Mouse (Mus musculus): Measurements from ENCODE around the gene Entpd8. TPM values are rescaled to one million over a fixed set of nuclear protein-coding genes. Genes with fewer than 3 reads are reported as not detected.

The Entpd8 gene
- polyA plus RNA-seq, 1 experiment: 176 TPM

DNA sequence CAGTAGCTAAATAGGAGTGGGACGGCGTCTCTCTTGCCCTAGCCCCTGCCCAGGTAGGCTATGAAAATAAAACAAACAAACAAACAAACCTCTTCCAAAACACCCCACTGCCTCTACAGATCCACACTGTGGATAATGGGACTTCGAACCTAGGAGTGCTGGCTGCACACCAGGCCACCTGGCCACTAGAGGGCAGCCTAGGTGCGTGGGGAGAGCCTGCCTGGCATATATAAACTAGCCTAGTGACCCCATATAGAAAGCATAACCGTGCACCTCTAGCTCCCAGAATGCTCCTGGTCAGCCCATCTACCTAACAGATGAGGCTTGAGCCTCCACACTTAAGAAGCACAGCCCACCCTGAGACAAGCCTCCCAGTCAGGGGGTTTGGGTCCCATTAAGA lies 47.1 kb downstream of the Entpd8 start:
- 29% methylated on average over 5 of the region's 5 CpGs for WGBS
- DNase-seq (ENCODE audit: low read depth, low spot score): peak; percentile 46

DNA sequence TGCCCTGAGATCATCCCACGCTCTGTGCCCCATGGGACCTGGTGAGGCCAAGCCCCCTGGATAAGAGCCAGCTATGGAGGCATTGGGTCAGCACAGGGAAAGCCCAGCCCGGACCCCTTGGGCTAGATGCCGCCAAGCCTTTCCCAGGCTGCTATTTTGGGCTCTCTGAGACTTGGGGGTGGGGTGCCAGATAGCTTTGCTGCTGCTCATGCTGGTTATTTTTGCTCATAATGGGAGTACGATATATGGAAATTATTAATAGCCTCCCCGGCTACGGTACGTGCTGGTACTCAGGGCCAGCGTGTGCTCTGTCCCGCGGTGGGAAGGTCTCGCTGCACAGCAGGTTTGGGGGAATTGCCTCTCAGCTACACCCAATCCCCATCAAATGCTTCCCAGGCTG lies 48.0 kb downstream of the Entpd8 start:
- DNase-seq (ENCODE audit: low read depth, low spot score): no peak
- WGBS: 88% methylated on average over 11 of the region's 11 CpGs

DNA sequence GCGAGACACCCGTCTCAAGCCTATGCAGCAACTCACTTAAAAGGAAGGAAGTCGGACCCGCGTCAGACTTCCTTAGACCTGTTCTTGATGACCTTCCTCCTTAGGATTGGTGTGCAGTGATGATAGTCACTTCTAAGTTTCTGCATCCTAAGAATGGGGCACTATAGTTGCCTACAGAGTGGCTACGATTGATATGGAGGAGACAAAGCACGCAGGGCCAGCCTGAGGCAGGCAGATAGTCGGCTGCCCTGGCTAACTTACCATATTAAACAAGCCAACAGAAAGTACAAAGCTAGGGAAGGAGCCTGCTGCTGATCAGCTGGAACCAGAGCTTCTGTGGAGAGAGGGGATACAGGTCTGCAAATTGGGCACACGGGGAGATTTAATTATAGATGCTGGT lies 51.5 kb downstream of the Entpd8 start:
- no peak for DNase-seq (ENCODE audit: low read depth, low spot score)
- 75% methylated on average over 9 of the region's 9 CpGs for WGBS

Other genes with a start within 250 kb of the Entpd8 start
- 39.0 and 47.1 TPM in 2 replicates for gene Ehmt1, start 160.7 kb upstream of the Entpd8 start, polyA plus RNA-seq (2012; rRNA removed)
- gene Arrdc1, start 145.1 kb upstream of the Entpd8 start, polyA plus RNA-seq (2012; rRNA removed): 175 and 179 TPM in 2 replicates
- gene Zmynd19, start 130.5 kb upstream of the Entpd8 start, polyA plus RNA-seq (2012; rRNA removed): 10.7 and 12.0 TPM in 2 replicates
- 10.0 and 10.8 TPM in 2 replicates for gene Dph7, start 117.9 kb upstream of the Entpd8 start, polyA plus RNA-seq (2012; rRNA removed)
- gene Mrpl41, start 105.2 kb upstream of the Entpd8 start, polyA plus RNA-seq (2012; rRNA removed): 37.5 and 39.9 TPM in 2 replicates
- gene Pnpla7, start 104.3 kb upstream of the Entpd8 start, polyA plus RNA-seq (2012; rRNA removed): 11.0 and 23.4 TPM in 2 replicates
- gene Nsmf, start 25.9 kb upstream of the Entpd8 start, polyA plus RNA-seq (2012; rRNA removed): 48.7 and 62.3 TPM in 2 replicates
- gene Noxa1, start 14.8 kb downstream of the Entpd8 start, polyA plus RNA-seq (2012; rRNA removed): 39.3 and 46.9 TPM in 2 replicates
- 23.6 and 24.9 TPM in 2 replicates for gene Nrarp, start 100.5 kb downstream of the Entpd8 start, polyA plus RNA-seq (2012; rRNA removed)
- 22.7 and 31.7 TPM in 2 replicates for gene Tor4a, start 116.6 kb downstream of the Entpd8 start, polyA plus RNA-seq (2012; rRNA removed)
- gene Nelfb, start 131.2 kb downstream of the Entpd8 start, polyA plus RNA-seq (2012; rRNA removed): 60.9 and 89.7 TPM in 2 replicates
- gene Stpg3, start 134.3 kb downstream of the Entpd8 start, polyA plus RNA-seq (2012; rRNA removed): not detected in 2 replicates
- gene Fam166a, start 138.4 kb downstream of the Entpd8 start, polyA plus RNA-seq (2012; rRNA removed): not detected in 2 replicates
- gene Tubb4b, start 144.4 kb downstream of the Entpd8 start, polyA plus RNA-seq (2012; rRNA removed): 937 and 978 TPM in 2 replicates
- 0.52 and 2.9 TPM in 2 replicates for gene Slc34a3, start 154.1 kb downstream of the Entpd8 start, polyA plus RNA-seq (2012; rRNA removed)
- not detected in 2 replicates for gene Rnf224, start 156.5 kb downstream of the Entpd8 start, polyA plus RNA-seq (2012; rRNA removed)
- gene Rnf208, start 162.0 kb downstream of the Entpd8 start, polyA plus RNA-seq (2012; rRNA removed): 18.0 and 33.6 TPM in 2 replicates
- gene Cysrt1, start 162.1 kb downstream of the Entpd8 start, polyA plus RNA-seq (2012; rRNA removed): 1.6 and 1.8 TPM in 2 replicates
- 24.7 and 33.9 TPM in 2 replicates for gene AL732309.1, start 166.6 kb downstream of the Entpd8 start, polyA plus RNA-seq (2012; rRNA removed)
- gene Tmem203, start 175.1 kb downstream of the Entpd8 start, polyA plus RNA-seq (2012; rRNA removed): 30.4 and 35.0 TPM in 2 replicates
- 212 and 278 TPM in 2 replicates for gene Tprn, start 182.3 kb downstream of the Entpd8 start, polyA plus RNA-seq (2012; rRNA removed)
- 47.8 and 56.0 TPM in 2 replicates for gene Ssna1, start 192.1 kb downstream of the Entpd8 start, polyA plus RNA-seq (2012; rRNA removed)
- gene Anapc2, start 192.2 kb downstream of the Entpd8 start, polyA plus RNA-seq (2012; rRNA removed): 64.2 and 103 TPM in 2 replicates
- gene Tmem210, start 207.8 kb downstream of the Entpd8 start, polyA plus RNA-seq (2012; rRNA removed): not detected in 2 replicates
- gene Lrrc26, start 209.6 kb downstream of the Entpd8 start, polyA plus RNA-seq (2012; rRNA removed): 92.7 and 108 TPM in 2 replicates
- gene Grin1, start 238.9 kb downstream of the Entpd8 start, polyA plus RNA-seq (2012; rRNA removed): 0.48 and 0.63 TPM in 2 replicates

All from large intestine, adult 2 months (tissue).